Mouse (Mus musculus): ENCODE measurements around the gene Rab3ip. TPM values are rescaled to one million over a fixed set of nuclear protein-coding genes. Genes with fewer than 3 reads are reported as not detected.

Gene Rab3ip
- polyA plus RNA-seq, 1 experiment from 2014 or later, result 76.2 TPM

- ATAC-seq (replicated peaks; ENCODE audit: extremely low read depth, insufficient read depth, low FRiP score), result no peak
- Histone ChIP-seq H3K4me3 (ENCODE audit: low read length) (no peak overlapping the region), H3K27ac (ENCODE audit: low read length) (no peak overlapping the region), H3K4me1 (ENCODE audit: control insufficient read depth, insufficient read depth, low read length) (no peaks in the 10 kb centered on the region), H3K4me2 (ENCODE audit: low read depth, low read length) (no peak overlapping the region), H3K9ac (ENCODE audit: low read length) (no peak overlapping the region), H3K36me3 (ENCODE audit: control insufficient read depth, insufficient read depth) (no peaks in the 10 kb centered on the region), H3K27me3 (ENCODE audit: control insufficient read depth, insufficient read depth, low read length) (no peaks in the 10 kb centered on the region), H3K9me3 (replicated peaks; ENCODE audit: control insufficient read depth, low read length) (no peaks in the 10 kb centered on the region)
- 72% methylated on average over 9 of the region's 9 CpGs for WGBS
These were observed 76.1 kb downstream of the Rab3ip start for GRCm38 (mm10) chr10:116874490-116874889.

GRCm38 (mm10) chr10:116872016-116872410 lies 78.6 kb downstream of the Rab3ip start:
- no peak overlapping the region for H3K4me2 ChIP-seq (ENCODE audit: low read depth, low read length)
- H3K4me3 ChIP-seq (ENCODE audit: low read length), result no peak overlapping the region
- no peaks in the 10 kb centered on the region for H3K27me3 ChIP-seq (ENCODE audit: control insufficient read depth, insufficient read depth, low read length)
- H3K4me1 ChIP-seq (ENCODE audit: control insufficient read depth, insufficient read depth, low read length), result no peaks in the 10 kb centered on the region
- H3K36me3 ChIP-seq (ENCODE audit: control insufficient read depth, insufficient read depth), result no peaks in the 10 kb centered on the region
- no peaks in the 10 kb centered on the region for H3K9me3 ChIP-seq (replicated peaks; ENCODE audit: control insufficient read depth, low read length)
- H3K9ac ChIP-seq (ENCODE audit: low read length), result no peak overlapping the region
- no peak overlapping the region for H3K27ac ChIP-seq (ENCODE audit: low read length)
- no peak for ATAC-seq (replicated peaks; ENCODE audit: extremely low read depth, insufficient read depth, low FRiP score)
- WGBS, result 79% methylated on average over 14 of the region's 14 CpGs

GRCm38 (mm10) chr10:116871329-116872015 lies 79.1 kb downstream of the Rab3ip start:
- H3K4me1 ChIP-seq (ENCODE audit: control insufficient read depth, insufficient read depth, low read length), result no peaks in the 10 kb centered on the region
- ATAC-seq (replicated peaks; ENCODE audit: extremely low read depth, insufficient read depth, low FRiP score), result no peak
- no peak overlapping the region for H3K4me2 ChIP-seq (ENCODE audit: low read depth, low read length)
- no peak overlapping the region for H3K27ac ChIP-seq (ENCODE audit: low read length)
- no peak overlapping the region for H3K9ac ChIP-seq (ENCODE audit: low read length)
- H3K9me3 ChIP-seq (replicated peaks; ENCODE audit: control insufficient read depth, low read length), result no peaks in the 10 kb centered on the region
- no peak overlapping the region for H3K4me3 ChIP-seq (ENCODE audit: low read length)
- 75% methylated on average over 12 of the region's 12 CpGs for WGBS
- H3K27me3 ChIP-seq (ENCODE audit: control insufficient read depth, insufficient read depth, low read length), result no peaks in the 10 kb centered on the region
- H3K36me3 ChIP-seq (ENCODE audit: control insufficient read depth, insufficient read depth), result no peaks in the 10 kb centered on the region

GRCm38 (mm10) chr10:116870819-116871218 lies 79.8 kb downstream of the Rab3ip start:
- Histone ChIP-seq H3K9ac (ENCODE audit: low read length) (no peak overlapping the region), H3K27ac (ENCODE audit: low read length) (no peak overlapping the region), H3K27me3 (ENCODE audit: control insufficient read depth, insufficient read depth, low read length) (no peaks in the 10 kb centered on the region), H3K9me3 (replicated peaks; ENCODE audit: control insufficient read depth, low read length) (no peaks in the 10 kb centered on the region), H3K36me3 (ENCODE audit: control insufficient read depth, insufficient read depth) (no peaks in the 10 kb centered on the region), H3K4me3 (ENCODE audit: low read length) (no peak overlapping the region), H3K4me2 (ENCODE audit: low read depth, low read length) (no peak overlapping the region), H3K4me1 (ENCODE audit: control insufficient read depth, insufficient read depth, low read length) (no peaks in the 10 kb centered on the region)
- no peak for ATAC-seq (replicated peaks; ENCODE audit: extremely low read depth, insufficient read depth, low FRiP score)
- WGBS, result 83% methylated on average over 6 of the region's 6 CpGs

Other genes starting within 250 kb of the Rab3ip start
- 0.24 and 0.55 TPM in 2 replicates for gene Myrfl, start 53.9 kb downstream of the Rab3ip start, polyA plus RNA-seq (2015; fragmentation: Nextera tagmentation; extraction: Ambion mirVana)
- gene Gm10271, start 21.8 kb upstream of the Rab3ip start, polyA plus RNA-seq (2015; fragmentation: Nextera tagmentation; extraction: Ambion mirVana), result not detected in 2 replicates
- gene Best3, start 35.5 kb upstream of the Rab3ip start, polyA plus RNA-seq (2015; fragmentation: Nextera tagmentation; extraction: Ambion mirVana), result 0.79 and 0.83 TPM in 2 replicates
- gene Lrrc10, start 94.6 kb upstream of the Rab3ip start, polyA plus RNA-seq (2015; fragmentation: Nextera tagmentation; extraction: Ambion mirVana), result 60.4 and 62.1 TPM in 2 replicates
- gene Cct2, start 113.0 kb upstream of the Rab3ip start, polyA plus RNA-seq (2015; fragmentation: Nextera tagmentation; extraction: Ambion mirVana), result 167 and 185 TPM in 2 replicates
- gene Frs2, start 197.8 kb upstream of the Rab3ip start, polyA plus RNA-seq (2015; fragmentation: Nextera tagmentation; extraction: Ambion mirVana), result 16.1 and 17.5 TPM in 2 replicates